Mouse (Mus musculus) cortical plate, adult 2 months (tissue): ENCODE measurements around the gene Tnni3.

ENCODE experiments used
- CTCF ChIP-seq: fragments of 200-500 bp; IDR thresholded peaks from 2 replicates; pipeline ENCODE4 v1.5.1; 2011; ENCODE audit warnings: mild to moderate bottlenecking, control low read depth, low read length; ENCODE audit not compliant: insufficient read depth; ENCODE audit errors: extremely low read depth
- POLR2A ChIP-seq: fragments of 200-500 bp; IDR thresholded peaks from 2 replicates; pipeline ENCODE4 v1.6.1; 2011; ENCODE audit warnings: mild to moderate bottlenecking, low read length, control low read depth; ENCODE audit not compliant: insufficient read depth; ENCODE audit errors: extremely low read depth

DNA sequence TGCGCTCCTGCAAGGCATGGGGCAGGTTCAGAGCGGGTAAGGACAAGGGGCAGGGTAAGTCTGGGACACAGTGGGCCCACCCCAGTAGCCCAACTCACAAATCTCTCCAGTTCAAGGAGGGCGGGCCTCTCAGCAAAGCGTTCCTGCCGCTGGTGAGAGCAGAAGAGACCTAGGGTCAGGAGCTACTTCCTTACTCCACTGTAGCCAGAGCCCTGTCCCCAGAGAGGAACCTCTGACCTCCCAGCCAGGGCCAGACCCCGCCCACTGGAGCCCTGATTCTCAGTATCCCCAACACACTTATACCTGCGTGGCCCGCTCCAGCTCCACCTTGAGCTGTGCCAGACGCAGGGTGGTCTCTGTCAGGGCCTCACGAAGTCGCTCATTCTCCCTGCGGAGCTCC, 41.7 kb downstream of the Tnni3 start:
- TF ChIP-seq POLR2A: no peak
- TF ChIP-seq CTCF: no peak
